Comparison of ENCODE assay signal across 8 mouse cellular contexts in genomic region chr12:109749711-109750243, GRCm38 (mm10).
DNase-seq lines count a peak whose midpoint lies in the region; ATAC-seq and TF ChIP-seq lines count a peak whose summit lies in the region.

No protein-coding gene starts in this region.

- TF ChIP-seq CTCF in kidney, adult 2 months (conservative IDR thresholded peaks at IDR 0.05; ENCODE audit: insufficient read depth, insufficient read length, low read depth, low read length) = no peak
- peak; percentile 76 for TF ChIP-seq CTCF in midbrain, postnatal 0 days (IDR thresholded peaks at IDR 0.05)

- H3K4me3 ChIP-seq in kidney, adult 2 months (ENCODE audit: insufficient read depth, low read depth, low read length) = no peak overlapping the region
- H3K4me3 ChIP-seq in hindbrain, embryonic 16.5 days (ENCODE audit: low read length) = peak overlapping the region; percentile 24
- H3K4me3 ChIP-seq in limb, embryonic 14.5 days (replicated peaks; ENCODE audit: low read length) = no peak overlapping the region; the same call in 1 of the 2 replicates
- peak overlapping the region; percentile 6; the same call in 1 of the 2 replicates for H3K4me3 ChIP-seq in midbrain, postnatal 0 days (ENCODE audit: low read depth, low read length)

- peak overlapping the region; percentile 55 for H3K9ac ChIP-seq in hindbrain, embryonic 16.5 days (ENCODE audit: low read depth, low read length)
- peak overlapping the region; percentile 3; the same call in 1 of the 2 replicates for H3K9ac ChIP-seq in limb, embryonic 14.5 days (ENCODE audit: low read depth, low read length, severe bottlenecking)
- 0 out of 2 replicates have a peak overlapping the region, but pooled peaks have one; percentile 10 for H3K9ac ChIP-seq in midbrain, postnatal 0 days (replicated peaks; ENCODE audit: low read length, poor library complexity, severe bottlenecking)

- peak; percentile 3 for DNase-seq in kidney, adult 2 months
- no peak for DNase-seq in kidney, adult 8-10 months
- peak; percentile 51 to 54 for DNase-seq in cerebellum, postnatal 4 days (ENCODE audit: low spot score in 2 of 2)
- peak; percentile 11 to 25 for DNase-seq in gastrocnemius, adult 8-10 months (ENCODE audit: low spot score in 2 of 2)
- peak; percentile 50 for DNase-seq in limb, embryonic 14.5 days (ENCODE audit: low spot score)
- DNase-seq in midbrain, postnatal 0 days (ENCODE audit: low spot score) = peak; percentile 63
- peak; percentile 47 for DNase-seq in thymus, postnatal 14 days

- no peaks in the 10 kb centered on the region for H3K36me3 ChIP-seq in kidney, adult 2 months (ENCODE audit: control insufficient read depth, insufficient read depth, low read length)
- H3K36me3 ChIP-seq in hindbrain, embryonic 16.5 days (ENCODE audit: control insufficient read depth, insufficient read depth, low read length) = no peaks in the 10 kb centered on the region; the same call in 1 of the 2 replicates
- H3K36me3 ChIP-seq in limb, embryonic 14.5 days (ENCODE audit: control insufficient read depth, insufficient read depth, low read length) = peaks cover 27% of the 10 kb centered on the region
- no peaks in the 10 kb centered on the region for H3K36me3 ChIP-seq in midbrain, postnatal 0 days (ENCODE audit: insufficient read depth, low read length)

- peak overlapping the region; percentile 59 for H3K4me2 ChIP-seq in hindbrain, embryonic 16.5 days (ENCODE audit: low read length)
- H3K4me2 ChIP-seq in limb, embryonic 14.5 days (replicated peaks; ENCODE audit: low read depth, low read length, severe bottlenecking) = peak overlapping the region; percentile 38
- H3K4me2 ChIP-seq in midbrain, postnatal 0 days (ENCODE audit: low read depth, low read length, poor library complexity, severe bottlenecking) = peak overlapping the region; percentile 43

- H3K4me1 ChIP-seq in kidney, adult 2 months (ENCODE audit: control insufficient read depth, insufficient read depth, low read length) = no peaks in the 10 kb centered on the region
- peaks cover 19% of the 10 kb centered on the region for H3K4me1 ChIP-seq in hindbrain, embryonic 16.5 days (ENCODE audit: control insufficient read depth, insufficient read depth, low read depth, low read length)
- peaks cover 22% of the 10 kb centered on the region for H3K4me1 ChIP-seq in limb, embryonic 14.5 days (ENCODE audit: control insufficient read depth, insufficient read depth, low read length)
- H3K4me1 ChIP-seq in midbrain, postnatal 0 days (ENCODE audit: insufficient read depth, low read length) = no peaks in the 10 kb centered on the region

- no peak overlapping the region for H3K27ac ChIP-seq in kidney, adult 2 months (ENCODE audit: insufficient read depth, low read depth, low read length)
- peak overlapping the region; percentile 25 for H3K27ac ChIP-seq in hindbrain, embryonic 16.5 days (ENCODE audit: low read depth, low read length)
- 0 out of 2 replicates have a peak overlapping the region, but pooled peaks have one; percentile 14 for H3K27ac ChIP-seq in limb, embryonic 14.5 days (replicated peaks; ENCODE audit: low read depth, low read length)
- H3K27ac ChIP-seq in midbrain, postnatal 0 days (ENCODE audit: low read depth, low read length) = peak overlapping the region; percentile 38; the same call in 1 of the 2 replicates

- H3K27me3 ChIP-seq in kidney, adult 2 months (replicated peaks; ENCODE audit: control insufficient read depth, insufficient read depth, low read length) = no peaks in the 10 kb centered on the region
- H3K27me3 ChIP-seq in hindbrain, embryonic 16.5 days (replicated peaks; ENCODE audit: control insufficient read depth, insufficient read depth, low read length) = no peaks in the 10 kb centered on the region
- no peaks in the 10 kb centered on the region for H3K27me3 ChIP-seq in limb, embryonic 14.5 days (ENCODE audit: control insufficient read depth, insufficient read depth, low read length)
- H3K27me3 ChIP-seq in midbrain, postnatal 0 days (ENCODE audit: insufficient read depth, low read length) = no peaks in the 10 kb centered on the region

- no peaks in the 10 kb centered on the region for H3K9me3 ChIP-seq in hindbrain, embryonic 16.5 days (ENCODE audit: control insufficient read depth, low read length)
- no peaks in the 10 kb centered on the region for H3K9me3 ChIP-seq in limb, embryonic 14.5 days (ENCODE audit: control insufficient read depth, low read length)
- no peaks in the 10 kb centered on the region for H3K9me3 ChIP-seq in midbrain, postnatal 0 days (ENCODE audit: low read length)

- 1% methylated on average over 14 of the region's 14 CpGs for WGBS in kidney, adult 2 months
- WGBS in hindbrain, embryonic 16.5 days = 1% methylated on average over 14 of the region's 14 CpGs
- 1% methylated on average over 14 of the region's 14 CpGs for WGBS in limb, embryonic 14.5 days
- WGBS in midbrain, postnatal 0 days = 0% methylated on average over 14 of the region's 14 CpGs

- ATAC-seq in hindbrain, embryonic 16.5 days = peak; percentile 77
- ATAC-seq in limb, embryonic 14.5 days (ENCODE audit: low FRiP score, low read depth) = peak; percentile 65
- ATAC-seq in midbrain, postnatal 0 days (ENCODE audit: low FRiP score) = peak; percentile 53

- no peak for TF ChIP-seq POLR2A in kidney, adult 2 months (IDR thresholded peaks at IDR 0.05; ENCODE audit: low read depth, low read length)
- TF ChIP-seq POLR2A in limb, embryonic 14.5 days (IDR thresholded peaks at IDR 0.05; ENCODE audit: borderline replicate concordance, extremely low read depth, insufficient read depth, insufficient read length) = no peak

Comparison
In these comparisons a context has a peak if more than half of its experiments do, and no peak if none do; other contexts are left out.
1. DNase-seq: peak in kidney, adult 2 months (single experiment), cerebellum, postnatal 4 days (2 of 2), gastrocnemius, adult 8-10 months (2 of 2), limb, embryonic 14.5 days (single experiment), midbrain, postnatal 0 days (single experiment) and thymus, postnatal 14 days (single experiment); none in kidney, adult 8-10 months (0 of 2).
2. H3K4me3 ChIP-seq: peak in hindbrain, embryonic 16.5 days (single experiment) and midbrain, postnatal 0 days (single experiment); none in kidney, adult 2 months (single experiment) and limb, embryonic 14.5 days (single experiment).
3. H3K9ac ChIP-seq: peak in every context shown above with its lines; median percentile 55 in hindbrain, embryonic 16.5 days; 10 in midbrain, postnatal 0 days; 3 in limb, embryonic 14.5 days.
4. Peak in every context shown above with its lines, with median percentiles within 50 percentile points of each other: ATAC-seq and H3K4me2 ChIP-seq.